Mouse (Mus musculus) natural killer cell, adult 2 months (primary cell): ENCODE data around the gene Chrna9.

ENCODE experiments used
- DNase-seq, 2 experiments: peaks; one replicate each; pipeline ENCODE4 v3.0.0; 2022; ENCODE audit warnings: low spot score in 2 of 2

The Chrna9 gene

GRCm38 (mm10) chr5:65919326-65919725 is 15.4 kb upstream of the Chrna9 start:
- peak; percentile 65 to 72 for DNase-seq

GRCm38 (mm10) chr5:65919904-65920303 is 14.8 kb upstream of the Chrna9 start:
- DNase-seq = no peak

- no peak for DNase-seq
These were observed 13.9 kb upstream of the Chrna9 start for GRCm38 (mm10) chr5:65920701-65921426.

GRCm38 (mm10) chr5:65921477-65922138 is 13.1 kb upstream of the Chrna9 start:
- no peak for DNase-seq

- no peak for DNase-seq
These were observed 8.1 kb upstream of the Chrna9 start for GRCm38 (mm10) chr5:65926666-65927065.

GRCm38 (mm10) chr5:65929162-65929561 is 5.6 kb upstream of the Chrna9 start:
- peak; percentile 57 to 86 for DNase-seq

- no peak for DNase-seq
These were observed 4.5 kb upstream of the Chrna9 start for GRCm38 (mm10) chr5:65930171-65930570.

- no peak for DNase-seq
These were observed 1.5 kb upstream of the Chrna9 start for GRCm38 (mm10) chr5:65933258-65933657.

- peak; percentile 47 to 57 for DNase-seq
These were observed 957 bp upstream of the Chrna9 start for GRCm38 (mm10) chr5:65933764-65934163.

- DNase-seq = no peak
These were observed 2.4 kb downstream of the Chrna9 start for GRCm38 (mm10) chr5:65937011-65937726.

GRCm38 (mm10) chr5:65937998-65938715 is 3.4 kb downstream of the Chrna9 start:
- DNase-seq = peak; percentile 76 to 85

GRCm38 (mm10) chr5:65941145-65941544 is 6.4 kb downstream of the Chrna9 start:
- no peak for DNase-seq

GRCm38 (mm10) chr5:65949822-65950221 is 15.1 kb downstream of the Chrna9 start:
- no peak for DNase-seq

GRCm38 (mm10) chr5:65950236-65950635 is 15.5 kb downstream of the Chrna9 start:
- peak in 1 of 2 experiments; percentile 49 for DNase-seq

- peak; percentile 70 to 81 for DNase-seq
These were observed 16.2 kb downstream of the Chrna9 start for GRCm38 (mm10) chr5:65950679-65951512.

- peak; percentile 43 to 66 for DNase-seq
These were observed 16.8 kb downstream of the Chrna9 start for GRCm38 (mm10) chr5:65951513-65951909.

- no peak for DNase-seq
These were observed 19.7 kb downstream of the Chrna9 start for GRCm38 (mm10) chr5:65954130-65955080.

- peak; percentile 95 for DNase-seq
These were observed 20.8 kb downstream of the Chrna9 start for GRCm38 (mm10) chr5:65955343-65956143.
